Mouse (Mus musculus) forebrain, embryonic 10.5 days (tissue): ENCODE data around the gene Nxnl1. TPM values are rescaled to one million over a fixed set of nuclear protein-coding genes. Genes with fewer than 3 reads are reported as not detected.
"Not testable (repeated sequence)": the region's sequence is repeated elsewhere in the genome, so short reads cannot be mapped to it uniquely, and the experiment has no call there.

Source experiments
- DNase-seq: peaks from one replicate; pipeline ENCODE4 v3.0.0-alpha.2; 2017; ENCODE audit warnings: low spot score; ENCODE audit errors: extremely low spot score
- H3K27ac ChIP-seq: fragments of 300-500 bp; sonication (generic); 2 replicates; pipeline ENCODE4 v1.5.1; 2016; ENCODE audit warnings: mild to moderate bottlenecking
- H3K27me3 ChIP-seq: fragments of 300-500 bp; sonication (generic); 2 replicates; pipeline ENCODE4 v1.6.1; 2016; ENCODE audit warnings: mild to moderate bottlenecking; ENCODE audit not compliant: poor library complexity, severe bottlenecking
- H3K36me3 ChIP-seq: fragments of 300-500 bp; sonication (generic); replicated peaks from 2 replicates; pipeline ENCODE4 v1.6.1; 2016; ENCODE audit warnings: mild to moderate bottlenecking, moderate library complexity
- H3K4me1 ChIP-seq: fragments of 300-500 bp; sonication (generic); 2 replicates; pipeline ENCODE4 v1.6.1; 2016
- H3K4me3 ChIP-seq: fragments of 300-500 bp; sonication (generic); 2 replicates; pipeline ENCODE4 v1.5.1; 2016; ENCODE audit warnings: mild to moderate bottlenecking, moderate library complexity
- H3K9me3 ChIP-seq: fragments of 300-500 bp; sonication (generic); 2 replicates; pipeline ENCODE4 v1.6.1; 2016; ENCODE audit warnings: mild to moderate bottlenecking, moderate library complexity
- WGBS: fragments of 180-500 bp; shearing (Covaris S2); methylation state at CpG from one replicate; pipeline ENCODE4 v1.1.7; 2016; 5-methylcytosine and 5-hydroxymethylcytosine counted together
- polyA plus RNA-seq: library from polyadenylated mRNA; unstranded; fragments of >200 nt; fragmentation: Nextera tagmentation; extraction: Ambion mirVana; gene quantifications from 2 replicates; pipeline ENCODE4 v1.2.1, GENCODE M21; 2016

Gene Nxnl1
- polyA plus RNA-seq, 1 experiment from 2014 or later: not detected

DNA sequence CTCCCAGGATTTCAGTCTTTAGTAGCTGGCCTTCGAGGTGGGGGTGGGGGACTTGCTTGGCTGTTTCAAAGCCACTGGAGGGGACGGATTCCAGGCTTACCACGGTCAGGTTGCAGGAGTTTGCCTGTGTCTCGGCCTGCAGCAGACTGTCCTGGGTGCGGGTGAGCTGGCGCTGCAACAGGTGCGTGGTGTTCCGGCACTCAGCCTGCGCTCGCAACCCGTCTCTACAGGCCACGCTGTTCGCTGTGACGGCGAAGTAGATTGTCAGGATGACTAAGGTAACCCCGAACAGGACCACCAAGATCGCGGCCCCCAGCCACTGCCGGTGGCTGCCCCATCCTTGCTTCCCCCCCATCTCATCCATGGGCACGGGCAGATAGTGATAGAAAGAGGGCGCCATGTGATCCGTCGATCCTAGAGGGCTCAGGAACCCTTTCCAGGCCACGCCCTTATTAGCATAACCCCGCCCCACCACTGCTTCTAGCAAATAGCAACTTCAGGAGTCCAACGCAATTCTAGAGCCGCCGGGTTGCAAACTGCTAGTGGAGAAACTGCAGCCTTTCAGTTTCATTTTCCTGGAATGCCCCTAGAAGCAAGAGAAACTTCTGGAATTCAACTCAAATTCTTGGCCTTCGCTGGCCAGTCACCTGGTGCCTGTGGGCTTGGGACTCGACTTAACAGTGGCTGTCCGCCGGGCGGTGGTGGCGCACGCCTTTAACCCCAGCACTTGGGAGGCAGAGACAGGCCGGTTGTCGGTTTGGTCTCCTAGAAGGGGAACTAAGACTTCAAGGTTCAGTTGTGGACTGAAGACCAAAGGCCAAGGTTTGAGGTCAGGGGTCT, 29.2 kb downstream of the Nxnl1 start, which contains the start of gene Bst2:
Gene Bst2, minus strand, starts transcription at position 429 of the 840 bp plus-strand sequence.
- Histone ChIP-seq H3K4me3 (peak within 1 kb of the TSS; percentile 54), H3K36me3 (no peaks in the 10 kb centered on the region), H3K27ac (peak within 1 kb of the TSS; percentile 66; the same call in 1 of the 2 replicates), H3K9me3 (no peaks in the 10 kb centered on the region), H3K27me3 (peaks cover 43% of the 10 kb centered on the region), H3K4me1 (peaks cover 16% of the 10 kb centered on the region)
- WGBS: 3% methylated on average over 37 of the region's 37 CpGs
- peak; percentile 76 for DNase-seq

DNA sequence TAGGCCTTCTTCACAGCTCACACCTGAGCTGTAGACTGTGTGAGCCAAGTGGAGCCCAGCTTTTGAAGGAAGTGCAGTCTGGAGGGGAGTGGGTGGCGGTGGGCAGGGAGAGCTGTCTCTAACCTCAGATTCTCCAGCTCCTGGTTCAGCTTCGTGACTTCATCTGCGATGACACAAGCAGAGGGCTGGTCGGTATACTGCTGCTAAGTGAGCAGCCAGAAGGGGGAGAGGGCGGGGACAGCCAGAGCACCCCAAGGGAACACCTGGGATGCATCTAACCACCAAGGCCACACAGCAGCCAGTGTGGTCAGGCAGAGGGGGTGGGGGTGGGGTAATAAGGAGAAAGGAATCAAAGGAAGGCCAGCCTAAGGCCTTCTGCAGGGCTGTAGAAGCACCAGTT, 30.7 kb downstream of the Nxnl1 start:
- no peaks in the 10 kb centered on the region for H3K36me3 ChIP-seq
- no peak overlapping the region for H3K4me3 ChIP-seq
- no peaks in the 10 kb centered on the region for H3K9me3 ChIP-seq
- WGBS: 66% methylated on average over 5 of the region's 5 CpGs
- H3K4me1 ChIP-seq: peaks cover 16% of the 10 kb centered on the region
- no peak for DNase-seq
- peaks cover 43% of the 10 kb centered on the region for H3K27me3 ChIP-seq
- no peak overlapping the region for H3K27ac ChIP-seq

DNA sequence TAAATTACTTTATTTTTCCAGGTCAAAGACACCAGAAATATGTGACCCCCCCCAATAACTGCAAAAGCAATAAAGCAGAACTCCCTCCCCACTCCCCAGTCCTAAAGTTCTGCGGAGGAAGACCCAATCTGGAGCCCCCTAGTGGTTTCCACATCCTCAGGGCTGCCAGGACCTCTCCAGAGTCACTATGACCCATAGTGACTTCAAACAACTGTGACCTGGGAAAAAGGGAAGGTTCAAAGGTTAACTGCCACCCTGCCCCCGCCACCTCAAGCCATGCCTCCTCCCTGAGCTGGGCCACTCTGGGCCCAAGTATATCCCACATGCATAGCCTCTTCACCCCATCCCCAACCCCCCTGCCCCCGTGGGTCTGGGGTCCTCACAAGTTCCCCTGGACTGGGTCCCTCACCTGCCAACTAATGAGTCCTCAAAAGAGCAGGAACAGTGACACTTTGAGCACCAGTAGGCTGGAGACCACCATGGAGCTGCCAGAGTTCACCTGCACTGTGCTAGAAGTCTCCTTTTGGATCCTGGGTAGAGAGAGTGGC, 32.1 kb downstream of the Nxnl1 start:
- no peaks in the 10 kb centered on the region for H3K9me3 ChIP-seq
- H3K27ac ChIP-seq: no peak overlapping the region
- peaks cover 16% of the 10 kb centered on the region for H3K4me1 ChIP-seq
- DNase-seq: no peak
- peaks cover 43% of the 10 kb centered on the region for H3K27me3 ChIP-seq
- WGBS: 36% methylated on average over 3 of the region's 3 CpGs
- H3K36me3 ChIP-seq: no peaks in the 10 kb centered on the region
- H3K4me3 ChIP-seq: no peak overlapping the region

DNA sequence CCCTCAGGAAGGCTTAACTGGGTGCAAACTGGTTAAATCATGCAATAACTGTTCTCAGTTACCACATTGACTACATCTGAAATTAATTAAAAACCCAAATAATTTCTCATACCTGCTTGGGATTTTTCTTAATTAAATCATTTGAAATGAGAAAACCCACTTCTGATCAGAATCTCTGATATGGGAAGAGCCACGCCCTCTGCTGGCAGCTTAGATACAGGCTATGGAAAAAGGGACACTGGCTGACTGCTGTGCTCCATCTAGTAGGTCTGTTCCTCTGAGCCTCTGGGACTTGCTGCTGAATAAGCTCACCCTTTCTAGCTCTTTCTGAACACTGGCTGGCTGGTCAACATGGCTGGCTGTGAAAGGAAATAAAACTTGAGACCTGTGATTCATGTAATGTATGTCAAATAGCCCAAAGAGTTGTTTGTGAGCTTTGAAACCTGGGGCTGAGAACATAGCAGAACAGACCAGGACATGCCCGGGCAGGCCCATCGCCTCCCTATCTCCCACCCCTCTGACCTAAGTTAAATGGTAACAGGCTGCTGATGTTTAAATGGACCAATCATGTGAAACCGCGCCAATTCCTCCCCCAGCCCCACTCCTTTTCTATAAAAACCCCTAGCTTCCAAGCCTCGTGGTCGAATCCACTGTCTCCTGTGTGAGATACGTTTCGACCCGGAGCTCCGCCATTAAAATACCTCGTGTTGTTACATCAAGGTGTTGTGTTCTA, 35.5 kb downstream of the Nxnl1 start:
- not testable (repeated sequence) for H3K27ac ChIP-seq, H3K36me3 ChIP-seq, DNase-seq, H3K4me3 ChIP-seq, H3K9me3 ChIP-seq
- H3K4me1 ChIP-seq: peaks cover 21% of the 10 kb centered on the region
- WGBS: 79% methylated on average over 8 of the region's 12 CpGs
- H3K27me3 ChIP-seq: peaks cover 44% of the 10 kb centered on the region

DNA sequence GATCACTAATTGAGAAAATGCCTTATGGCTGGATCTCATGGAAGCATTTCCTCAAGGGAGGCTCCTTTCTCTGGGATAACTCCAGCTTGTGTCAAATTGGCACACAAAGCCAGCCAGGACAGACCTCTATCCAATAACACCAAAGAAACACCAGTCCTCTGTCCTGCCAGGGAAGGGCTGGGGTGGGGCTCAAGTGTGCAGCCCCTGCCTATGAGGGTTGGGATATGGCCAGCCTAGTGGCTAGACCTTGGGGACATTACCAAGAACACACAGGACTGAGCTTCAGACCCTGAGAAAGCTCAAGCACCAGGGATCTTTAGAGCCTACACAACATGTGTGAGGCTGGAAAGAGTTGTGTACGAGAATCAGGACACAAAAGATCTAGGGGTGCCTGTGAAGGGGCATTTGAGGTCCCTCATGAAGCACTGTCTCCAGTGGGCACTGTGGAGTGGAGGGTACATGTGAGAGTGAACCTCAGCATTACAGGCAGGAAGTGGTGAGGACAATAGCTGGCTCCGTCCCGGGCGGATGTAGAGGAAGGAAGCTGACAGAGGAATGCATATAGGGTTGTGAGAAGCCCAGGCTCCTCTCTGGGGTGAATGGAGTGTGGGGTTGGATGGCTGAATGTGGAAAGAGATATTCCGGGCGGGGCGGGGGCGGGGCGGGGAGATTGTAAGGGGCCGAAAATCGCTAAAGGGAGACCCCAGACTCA, 37.9 kb downstream of the Nxnl1 start:
- no peak overlapping the region for H3K4me3 ChIP-seq
- peaks cover 28% of the 10 kb centered on the region for H3K4me1 ChIP-seq
- 85% methylated on average over 11 of the region's 11 CpGs for WGBS
- no peak for DNase-seq
- no peaks in the 10 kb centered on the region for H3K36me3 ChIP-seq
- H3K9me3 ChIP-seq: no peaks in the 10 kb centered on the region
- peaks cover 52% of the 10 kb centered on the region for H3K27me3 ChIP-seq
- peak overlapping the region; percentile 70; the same call in 1 of the 2 replicates for H3K27ac ChIP-seq

GRCm38 (mm10) chr8:71527162-71527870, 39.1 kb downstream of the Nxnl1 start:
- Histone ChIP-seq H3K36me3 (no peaks in the 10 kb centered on the region), H3K9me3 (no peaks in the 10 kb centered on the region), H3K27me3 (peaks cover 64% of the 10 kb centered on the region), H3K27ac (peak overlapping the region; percentile 58; the same call in 1 of the 2 replicates), H3K4me1 (peaks cover 28% of the 10 kb centered on the region), H3K4me3 (no peak overlapping the region)
- no peak for DNase-seq
- WGBS: 46% methylated on average over 3 of the region's 3 CpGs

- WGBS: 7% methylated on average over 6 of the region's 6 CpGs
- H3K4me1 ChIP-seq: peaks cover 35% of the 10 kb centered on the region
- H3K36me3 ChIP-seq: no peaks in the 10 kb centered on the region
- H3K27me3 ChIP-seq: peaks cover 67% of the 10 kb centered on the region
- H3K9me3 ChIP-seq: no peaks in the 10 kb centered on the region
- H3K4me3 ChIP-seq: peak overlapping the region; percentile 18; the same call in 1 of the 2 replicates
- no peak for DNase-seq
- H3K27ac ChIP-seq: peak overlapping the region; percentile 58; the same call in 1 of the 2 replicates
These were observed 40.1 kb downstream of the Nxnl1 start for GRCm38 (mm10) chr8:71526272-71526671.

- Histone ChIP-seq H3K27ac (peak within 1 kb of the TSS; percentile 58), H3K36me3 (no peaks in the 10 kb centered on the region), H3K9me3 (no peaks in the 10 kb centered on the region), H3K4me1 (peaks cover 38% of the 10 kb centered on the region), H3K4me3 (peak within 1 kb of the TSS; percentile 36), H3K27me3 (peaks cover 67% of the 10 kb centered on the region)
- WGBS: 6% methylated on average over 46 of the region's 46 CpGs
- no peak for DNase-seq
These were observed 41.0 kb downstream of the Nxnl1 start, which contains the start of gene Ccdc194 for GRCm38 (mm10) chr8:71525226-71526050. Gene Ccdc194, minus strand, starts transcription at chr8:71525711.

DNA sequence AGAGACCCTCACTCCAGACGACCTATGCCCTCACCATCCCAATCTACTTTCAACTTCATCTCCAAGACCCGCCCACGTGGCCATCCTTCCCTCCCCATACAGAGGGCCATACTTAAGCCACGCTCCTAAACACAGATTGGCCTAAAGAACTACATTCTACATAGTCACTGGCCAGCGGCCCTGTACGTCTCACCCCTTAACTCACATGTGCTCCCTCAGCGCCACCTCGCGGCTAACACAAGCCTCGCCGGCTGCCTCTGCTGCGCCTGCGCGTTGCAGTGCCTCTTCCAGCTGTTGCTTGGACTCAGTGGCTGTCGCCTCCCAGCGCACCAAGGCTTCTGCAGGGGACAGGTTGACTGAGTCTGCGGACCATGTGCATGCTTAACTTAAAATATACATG, 44.8 kb downstream of the Nxnl1 start:
- WGBS: 8% methylated on average over 17 of the region's 17 CpGs

GRCm38 (mm10) chr8:71519037-71519825, 47.2 kb downstream of the Nxnl1 start:
- not testable (repeated sequence) for H3K36me3 ChIP-seq, H3K27ac ChIP-seq, H3K4me3 ChIP-seq, H3K9me3 ChIP-seq
- DNase-seq: peak; percentile 64
- Histone ChIP-seq H3K4me1 (peaks cover 31% of the 10 kb centered on the region), H3K27me3 (peaks cover 21% of the 10 kb centered on the region)
- 48% methylated on average over 10 of the region's 10 CpGs for WGBS

More for the DNA sequence above, 44.8 kb downstream of the Nxnl1 start:
- H3K9me3 ChIP-seq: no peaks in the 10 kb centered on the region
- no peaks in the 10 kb centered on the region for H3K36me3 ChIP-seq
- peak; percentile 92 for DNase-seq
- H3K27ac ChIP-seq: no peak overlapping the region
- peak overlapping the region; percentile 20 for H3K4me3 ChIP-seq
- H3K27me3 ChIP-seq: peaks cover 45% of the 10 kb centered on the region
- peaks cover 47% of the 10 kb centered on the region for H3K4me1 ChIP-seq
